Mouse (Mus musculus) hindbrain, postnatal 0 days (tissue): ENCODE measurements at regions not wholly inside any gene's neighbourhood (a gene's known extent, or its start where the extent isn't known, plus 50 kb on each side); places are given as distances from the start of the nearest gene placed in this dataset.

Experiments
- ATAC-seq: fragments of 200-750 bp; cut with Nextera tagmentation; 2 replicates; pipeline ENCODE4 v1.8.0; 2017; ENCODE audit warnings: mild to moderate bottlenecking, moderate TSS enrichment, moderate library complexity
- DNase-seq: peaks from one replicate; pipeline ENCODE4 v3.0.0-alpha.2; 2015; ENCODE audit warnings: low spot score
- H3K27ac ChIP-seq: fragments of 300-500 bp; sonication (generic); 2 replicates; pipeline ENCODE4 v1.5.1; 2014; ENCODE audit warnings: mild to moderate bottlenecking
- H3K27me3 ChIP-seq: fragments of 300-500 bp; sonication (generic); 2 replicates; pipeline ENCODE4 v1.6.1; 2014; ENCODE audit warnings: low read length, mixed read lengths; ENCODE audit not compliant: insufficient read depth
- H3K36me3 ChIP-seq: fragments of 300-500 bp; sonication (generic); 2 replicates; pipeline ENCODE4 v1.6.1; 2014; ENCODE audit warnings: low read length, mixed read lengths; ENCODE audit not compliant: insufficient read depth
- H3K4me1 ChIP-seq: fragments of 300-500 bp; sonication (generic); 2 replicates; pipeline ENCODE4 v1.6.1; 2014; ENCODE audit warnings: antibody characterized with exemption, low read length, mixed read lengths; ENCODE audit not compliant: insufficient read depth
- H3K4me2 ChIP-seq: fragments of 300-500 bp; sonication (generic); 2 replicates; pipeline ENCODE4 v1.6.1; 2014; ENCODE audit warnings: low read depth, mild to moderate bottlenecking, low read length, moderate library complexity, mixed read lengths
- H3K4me3 ChIP-seq: fragments of 300-500 bp; sonication (generic); 2 replicates; pipeline ENCODE4 v1.5.1; 2014; ENCODE audit warnings: low read length
- H3K9ac ChIP-seq: fragments of 300-500 bp; sonication (generic); replicated peaks from 2 replicates; pipeline ENCODE4 v1.6.1; 2014; ENCODE audit warnings: mild to moderate bottlenecking, low read length, moderate library complexity, mixed read lengths
- H3K9me3 ChIP-seq: fragments of 300-500 bp; sonication (generic); 2 replicates; pipeline ENCODE4 v1.6.1; 2016; ENCODE audit warnings: low read length, mixed read lengths
- CTCF ChIP-seq: IDR thresholded peaks from 2 replicates; pipeline ENCODE4 v1.5.1; 2016; ENCODE audit warnings: antibody characterized with exemption, control low read depth, low read depth
- WGBS: fragments of 180-500 bp; shearing (Covaris S2); extraction: QIAGEN DNeasy Blood & Tissue Kit; methylation state at CpG from one replicate; pipeline ENCODE4 v1.1.7; 2014; 5-methylcytosine and 5-hydroxymethylcytosine counted together

GRCm38 (mm10) chr10:97250167-97250566, 229.2 kb upstream of the Dcn start:
- Histone ChIP-seq H3K9me3 (no peaks in the 10 kb centered on the region), H3K4me1 (no peaks in the 10 kb centered on the region), H3K4me2 (no peak overlapping the region), H3K36me3 (no peaks in the 10 kb centered on the region), H3K27me3 (no peaks in the 10 kb centered on the region), H3K4me3 (no peak overlapping the region), H3K9ac (no peak overlapping the region), H3K27ac (no peak overlapping the region)
- ATAC-seq (peak; percentile 68), DNase-seq (no peak)
- TF ChIP-seq CTCF: no peak
- WGBS: 42% methylated on average over 2 of the region's 2 CpGs

DNA sequence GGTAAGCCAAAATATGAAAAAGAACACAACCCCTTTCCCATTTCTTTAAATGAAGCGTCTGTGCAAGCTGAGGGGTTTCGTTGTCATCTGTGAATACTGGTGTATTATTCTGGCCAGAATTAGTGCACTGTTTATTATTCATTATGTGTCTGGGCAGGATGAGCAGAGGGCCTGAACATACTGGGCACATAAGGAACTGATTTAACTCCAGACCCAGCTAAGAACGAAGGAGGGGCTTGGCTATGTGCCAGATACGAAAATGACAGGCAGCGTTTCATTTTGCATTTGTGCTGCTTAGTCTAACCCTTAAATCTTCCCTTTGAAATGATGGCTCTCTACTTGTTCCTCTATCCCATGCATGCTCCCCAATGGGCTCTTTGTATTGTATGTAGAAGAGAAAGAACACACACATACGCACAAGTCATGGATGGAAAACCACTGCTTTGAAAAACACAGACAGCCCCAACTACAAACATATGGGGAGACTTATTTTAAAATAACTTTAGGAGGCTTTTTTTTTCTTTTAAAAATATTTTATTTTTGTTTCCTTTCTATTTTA, 213.4 kb upstream of the Dcn start:
- Histone ChIP-seq H3K9ac (no peak overlapping the region), H3K4me2 (no peak overlapping the region), H3K4me1 (0 out of 2 replicates have a peak, but pooled peaks cover 4% of the 10 kb centered on the region), H3K36me3 (no peaks in the 10 kb centered on the region), H3K9me3 (no peaks in the 10 kb centered on the region), H3K27me3 (no peaks in the 10 kb centered on the region), H3K4me3 (no peak overlapping the region), H3K27ac (no peak overlapping the region)
- WGBS: 34% methylated on average over 6 of the region's 6 CpGs
- ATAC-seq: peak; percentile 47; the same call in 1 of the 2 replicates
- TF ChIP-seq CTCF: no peak
- peak; percentile 60 for DNase-seq

GRCm38 (mm10) chr10:97282416-97282815, 197.0 kb upstream of the Dcn start:
- WGBS: 84% methylated on average over 2 of the region's 2 CpGs
- Histone ChIP-seq H3K4me1 (no peaks in the 10 kb centered on the region), H3K27me3 (no peaks in the 10 kb centered on the region), H3K9ac (no peak overlapping the region), H3K4me2 (no peak overlapping the region), H3K27ac (no peak overlapping the region), H3K4me3 (no peak overlapping the region), H3K36me3 (no peaks in the 10 kb centered on the region), H3K9me3 (no peaks in the 10 kb centered on the region)
- TF ChIP-seq CTCF: no peak
- no peak for DNase-seq
- no peak for ATAC-seq

- WGBS: 69% methylated on average over 4 of the region's 4 CpGs
- H3K4me3 ChIP-seq: no peak overlapping the region
- H3K4me2 ChIP-seq: no peak overlapping the region
- DNase-seq (no peak), ATAC-seq (no peak)
- no peak for TF ChIP-seq CTCF
- no peaks in the 10 kb centered on the region for H3K27me3 ChIP-seq
- no peak overlapping the region for H3K9ac ChIP-seq
- H3K36me3 ChIP-seq: no peaks in the 10 kb centered on the region
- H3K4me1 ChIP-seq: no peaks in the 10 kb centered on the region
- H3K27ac ChIP-seq: no peak overlapping the region
- H3K9me3 ChIP-seq: no peaks in the 10 kb centered on the region
Observed at GRCm38 (mm10) chr10:97282841-97283496, 196.4 kb upstream of the Dcn start.

DNA sequence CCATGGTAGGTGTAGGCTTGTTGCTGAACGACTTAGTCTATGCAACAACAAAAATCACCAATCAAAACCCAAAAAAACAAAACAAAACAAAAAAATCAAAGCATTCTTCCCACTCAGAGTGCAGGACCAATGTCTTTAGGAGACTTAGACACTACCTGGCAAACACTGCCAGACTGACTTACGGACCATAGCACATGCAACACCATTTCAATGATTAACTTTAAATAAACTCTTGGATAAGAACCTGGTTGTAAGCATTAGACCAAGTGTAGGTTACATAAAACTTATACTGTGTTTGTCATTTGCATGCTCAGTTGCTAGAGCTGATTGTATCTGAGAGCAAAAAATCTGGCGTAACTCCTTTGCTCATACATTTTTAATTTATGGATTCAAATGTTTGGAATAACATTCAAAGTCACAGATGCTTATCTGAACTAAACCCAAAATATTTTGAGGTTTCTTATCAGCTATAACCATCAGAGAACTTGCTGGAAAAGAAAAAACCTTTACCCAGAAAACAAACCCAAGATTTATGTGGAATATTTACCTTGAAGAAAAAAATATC, 174.5 kb upstream of the Dcn start:
- Histone ChIP-seq H3K4me2 (no peak overlapping the region), H3K4me1 (no peaks in the 10 kb centered on the region), H3K36me3 (no peaks in the 10 kb centered on the region), H3K4me3 (no peak overlapping the region), H3K9ac (no peak overlapping the region), H3K27me3 (no peaks in the 10 kb centered on the region), H3K27ac (no peak overlapping the region), H3K9me3 (no peaks in the 10 kb centered on the region)
- no peak for TF ChIP-seq CTCF
- DNase-seq (no peak), ATAC-seq (no peak)
- 80% methylated on average over 3 of the region's 3 CpGs for WGBS

- H3K4me2 ChIP-seq: no peak overlapping the region
- H3K27me3 ChIP-seq: no peaks in the 10 kb centered on the region
- H3K4me3 ChIP-seq: no peak overlapping the region
- DNase-seq (no peak), ATAC-seq (no peak)
- no peak for TF ChIP-seq CTCF
- H3K9ac ChIP-seq: no peak overlapping the region
- H3K36me3 ChIP-seq: no peaks in the 10 kb centered on the region
- 91% methylated on average over 5 of the region's 5 CpGs for WGBS
- no peaks in the 10 kb centered on the region for H3K9me3 ChIP-seq
- H3K27ac ChIP-seq: no peak overlapping the region
- H3K4me1 ChIP-seq: no peaks in the 10 kb centered on the region
Observed at GRCm38 (mm10) chr10:97309580-97309979, 169.8 kb upstream of the Dcn start.

DNA sequence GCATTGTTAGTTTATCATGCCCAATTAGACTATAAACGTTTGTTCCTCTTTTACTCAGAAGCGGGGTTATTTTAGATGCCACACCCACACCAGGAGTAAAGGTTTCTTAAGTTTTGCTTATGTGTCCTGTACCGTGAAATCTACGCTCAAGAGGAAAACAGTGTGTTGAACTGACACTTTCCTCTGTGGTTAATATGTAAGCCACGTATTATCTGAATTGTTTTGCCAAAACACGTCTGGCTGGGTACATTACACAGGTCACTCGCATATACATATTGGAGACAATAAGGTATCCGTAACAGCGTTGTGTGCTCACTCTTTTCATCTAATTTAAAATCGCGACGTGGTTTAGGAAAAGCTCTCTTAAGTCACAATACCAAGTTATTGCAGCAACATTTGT, 166.9 kb upstream of the Dcn start:
- no peak for DNase-seq
- Histone ChIP-seq H3K36me3 (no peaks in the 10 kb centered on the region), H3K4me1 (no peaks in the 10 kb centered on the region), H3K4me2 (peak overlapping the region; percentile 85), H3K27me3 (no peaks in the 10 kb centered on the region), H3K9ac (peak overlapping the region; percentile 49; the same call in 1 of the 2 replicates), H3K4me3 (peak overlapping the region; percentile 47), H3K27ac (peak overlapping the region; percentile 96; the same call in 1 of the 2 replicates), H3K9me3 (no peaks in the 10 kb centered on the region)
- WGBS: 7% methylated on average over 12 of the region's 12 CpGs
- ATAC-seq: no peak; the same call in 1 of the 2 replicates
- no peak for TF ChIP-seq CTCF
